Mouse (Mus musculus) liver, postnatal 0 days (tissue): Measurements from ENCODE around the gene Klhl7. TPM values are rescaled to one million over a fixed set of nuclear protein-coding genes. Genes with fewer than 3 reads are reported as not detected.

ENCODE experiments used
- ATAC-seq: fragments of 200-750 bp; cut with Nextera tagmentation; 2 replicates; pipeline ENCODE4 v1.8.0; 2017; ENCODE audit warnings: mild to moderate bottlenecking, moderate library complexity
- DNase-seq: peaks from one replicate; pipeline ENCODE4 v3.0.0-alpha.2; 2016
- H3K27ac ChIP-seq: fragments of 300-500 bp; sonication (generic); 2 replicates; pipeline ENCODE4 v1.5.1; 2014; ENCODE audit warnings: antibody characterized with exemption, moderate library complexity, mild to moderate bottlenecking, low read depth
- H3K27me3 ChIP-seq: fragments of 300-500 bp; sonication (generic); 2 replicates; pipeline ENCODE4 v1.6.1; 2014; ENCODE audit warnings: low read length, control low read depth, mixed read lengths; ENCODE audit not compliant: insufficient read depth
- H3K36me3 ChIP-seq: fragments of 300-500 bp; sonication (generic); replicated peaks from 2 replicates; pipeline ENCODE4 v1.6.1; 2014; ENCODE audit warnings: mild to moderate bottlenecking, control low read depth, low read length, moderate library complexity, mixed read lengths; ENCODE audit not compliant: insufficient read depth
- H3K4me1 ChIP-seq: fragments of 300-500 bp; sonication (generic); 2 replicates; pipeline ENCODE4 v1.6.1; 2014; ENCODE audit warnings: antibody characterized with exemption, mild to moderate bottlenecking, control low read depth; ENCODE audit not compliant: insufficient read depth
- H3K4me2 ChIP-seq: fragments of 300-500 bp; sonication (generic); 2 replicates; pipeline ENCODE4 v1.6.1; 2014; ENCODE audit warnings: low read depth, mild to moderate bottlenecking, low read length, moderate library complexity, mixed read lengths
- H3K4me3 ChIP-seq: fragments of 300-500 bp; sonication (generic); 2 replicates; pipeline ENCODE4 v1.5.1; 2014; ENCODE audit warnings: low read depth, low read length
- H3K9ac ChIP-seq: fragments of 300-500 bp; sonication (generic); replicated peaks from 2 replicates; pipeline ENCODE4 v1.6.1; 2014; ENCODE audit warnings: mild to moderate bottlenecking, moderate library complexity
- H3K9me3 ChIP-seq: fragments of 300-500 bp; sonication (generic); 2 replicates; pipeline ENCODE4 v1.6.1; 2016; ENCODE audit warnings: mild to moderate bottlenecking, control low read depth, low read length, mixed read lengths
- CTCF ChIP-seq: sonication (generic); IDR thresholded peaks from 2 replicates; pipeline ENCODE4 v1.5.1; 2016; ENCODE audit warnings: antibody characterized with exemption, low read depth
- EP300 ChIP-seq: IDR thresholded peaks from 2 replicates; pipeline ENCODE4 v1.6.1; 2016; ENCODE audit warnings: antibody characterized with exemption, low read depth, mild to moderate bottlenecking
- WGBS: fragments of 180-500 bp; shearing (Covaris S2); extraction: QIAGEN DNeasy Blood & Tissue Kit; methylation state at CpG from one replicate; pipeline ENCODE4 v1.1.7; 2014; ENCODE audit not compliant: insufficient replicate concordance; 5-methylcytosine and 5-hydroxymethylcytosine counted together
- polyA plus RNA-seq: library from polyadenylated mRNA; unstranded; fragments of >200 nt; fragmentation: Nextera tagmentation; extraction: Ambion mirVana; gene quantifications from 2 replicates; pipeline ENCODE4 v1.2.1, GENCODE M21; 2015

The Klhl7 gene
- polyA plus RNA-seq, 1 experiment from 2014 or later, result 12.3 TPM

DNA sequence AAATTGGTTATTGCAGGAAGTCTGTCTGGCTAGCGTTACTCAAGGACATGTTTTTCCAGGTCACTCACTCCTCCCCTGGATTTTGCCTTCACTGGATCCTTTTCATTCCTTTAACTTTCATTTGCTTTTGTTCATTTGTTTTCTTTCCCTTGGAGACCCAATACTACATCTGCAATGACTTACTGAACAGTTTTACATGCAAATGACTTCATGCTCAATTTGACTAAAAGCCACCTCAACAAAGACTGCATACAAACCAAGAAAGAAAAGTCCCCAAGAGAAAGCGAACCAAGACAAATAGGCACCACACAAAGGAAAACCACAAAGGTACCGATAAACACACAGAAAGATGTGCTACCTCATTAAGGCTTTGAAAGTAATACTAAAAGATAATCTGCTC is 13.5 kb upstream of the Klhl7 start:
- Histone ChIP-seq H3K9me3 (no peaks in the 10 kb centered on the region), H3K36me3 (no peaks in the 10 kb centered on the region), H3K4me1 (no peaks in the 10 kb centered on the region), H3K27ac (no peak overlapping the region), H3K4me2 (no peak overlapping the region), H3K9ac (no peak overlapping the region), H3K4me3 (no peak overlapping the region), H3K27me3 (no peaks in the 10 kb centered on the region)
- TF ChIP-seq EP300, result no peak
- no peak for TF ChIP-seq CTCF
- WGBS, result 67% methylated on average over 3 of the region's 3 CpGs
- DNase-seq (no peak), ATAC-seq (no peak)

DNA sequence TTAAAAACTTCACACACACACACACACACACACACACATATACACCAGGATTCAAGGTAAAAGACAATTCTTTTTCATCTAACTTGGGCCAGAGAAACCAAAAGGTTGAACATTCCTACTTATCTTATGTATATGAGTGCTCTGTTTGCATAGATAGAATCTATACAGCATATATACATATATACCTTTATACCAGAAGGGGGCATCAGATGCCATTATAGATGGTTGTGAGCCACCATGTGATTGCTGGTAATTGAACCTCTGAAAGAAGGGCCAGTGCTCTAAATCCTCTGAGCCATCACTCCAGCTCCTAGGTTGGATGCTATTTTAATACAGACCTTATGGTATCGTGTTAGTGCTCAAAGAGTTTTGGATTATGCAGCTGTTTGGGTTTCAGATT is 12.0 kb upstream of the Klhl7 start:
- WGBS, result 89% methylated on average over 1 of the region's 1 CpGs
- no peaks in the 10 kb centered on the region for H3K36me3 ChIP-seq
- no peak overlapping the region for H3K9ac ChIP-seq
- H3K27ac ChIP-seq, result no peak overlapping the region
- no peaks in the 10 kb centered on the region for H3K9me3 ChIP-seq
- H3K4me1 ChIP-seq, result no peaks in the 10 kb centered on the region
- no peak overlapping the region for H3K4me2 ChIP-seq
- H3K27me3 ChIP-seq, result no peaks in the 10 kb centered on the region
- TF ChIP-seq CTCF (peak; percentile 47), EP300 (no peak)
- DNase-seq (no peak), ATAC-seq (no peak)
- H3K4me3 ChIP-seq, result no peak overlapping the region

DNA sequence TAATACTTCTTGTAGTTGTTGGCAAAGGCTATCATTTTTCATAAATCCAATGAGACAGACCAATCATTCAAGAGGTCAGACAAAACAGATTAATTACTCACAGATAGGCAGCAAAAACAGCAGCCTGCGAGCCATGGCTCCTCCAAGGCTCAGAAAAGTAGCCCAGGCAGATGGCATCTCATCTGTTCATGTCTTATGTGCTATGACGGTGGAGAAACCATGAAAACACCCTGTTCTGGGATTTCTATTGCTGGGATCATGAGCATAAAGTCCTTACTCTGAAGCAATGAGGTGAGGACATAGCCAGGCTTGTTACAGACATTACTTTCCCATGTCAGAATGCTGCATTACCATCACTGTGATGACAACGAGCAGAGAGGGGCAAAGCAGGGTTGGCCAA is 7.9 kb upstream of the Klhl7 start:
- no peaks in the 10 kb centered on the region for H3K9me3 ChIP-seq
- TF ChIP-seq CTCF (no peak), EP300 (no peak)
- no peak overlapping the region for H3K4me3 ChIP-seq
- H3K9ac ChIP-seq, result no peak overlapping the region
- H3K4me1 ChIP-seq, result no peaks in the 10 kb centered on the region
- no peaks in the 10 kb centered on the region for H3K27me3 ChIP-seq
- no peak overlapping the region for H3K4me2 ChIP-seq
- no peak for DNase-seq
- no peak for ATAC-seq
- no peaks in the 10 kb centered on the region for H3K36me3 ChIP-seq
- H3K27ac ChIP-seq, result no peak overlapping the region
- 68% methylated on average over 3 of the region's 3 CpGs for WGBS

DNA sequence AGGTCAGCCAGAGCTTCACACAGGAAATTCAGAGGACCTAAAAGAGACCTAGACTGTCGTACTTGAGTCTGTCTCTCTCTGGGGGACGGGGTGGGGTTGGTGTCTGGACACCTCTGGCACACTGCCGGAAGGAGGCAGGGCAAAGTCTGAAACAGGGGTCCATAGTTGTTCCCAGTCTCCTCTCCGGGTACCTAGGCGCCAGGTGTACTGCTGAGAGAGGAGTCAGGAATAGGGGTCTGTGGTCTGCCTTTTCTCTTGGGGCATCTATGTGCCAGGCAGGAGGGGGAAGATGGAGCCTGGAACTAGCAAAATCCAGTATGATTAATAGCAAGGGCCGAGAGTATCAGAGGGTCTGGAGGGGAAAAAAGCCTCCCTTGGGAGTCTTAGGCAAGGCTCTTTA is 5.0 kb upstream of the Klhl7 start:
- DNase-seq (no peak), ATAC-seq (no peak)
- TF ChIP-seq CTCF (no peak), EP300 (no peak)
- H3K36me3 ChIP-seq, result no peaks in the 10 kb centered on the region
- no peaks in the 10 kb centered on the region for H3K27me3 ChIP-seq
- no peak overlapping the region for H3K9ac ChIP-seq
- H3K4me2 ChIP-seq, result no peak overlapping the region
- H3K4me3 ChIP-seq, result no peak overlapping the region
- no peak overlapping the region for H3K27ac ChIP-seq
- no peaks in the 10 kb centered on the region for H3K9me3 ChIP-seq
- H3K4me1 ChIP-seq, result peaks cover 4% of the 10 kb centered on the region; the same call in 1 of the 2 replicates
- WGBS, result 73% methylated on average over 6 of the region's 6 CpGs

DNA sequence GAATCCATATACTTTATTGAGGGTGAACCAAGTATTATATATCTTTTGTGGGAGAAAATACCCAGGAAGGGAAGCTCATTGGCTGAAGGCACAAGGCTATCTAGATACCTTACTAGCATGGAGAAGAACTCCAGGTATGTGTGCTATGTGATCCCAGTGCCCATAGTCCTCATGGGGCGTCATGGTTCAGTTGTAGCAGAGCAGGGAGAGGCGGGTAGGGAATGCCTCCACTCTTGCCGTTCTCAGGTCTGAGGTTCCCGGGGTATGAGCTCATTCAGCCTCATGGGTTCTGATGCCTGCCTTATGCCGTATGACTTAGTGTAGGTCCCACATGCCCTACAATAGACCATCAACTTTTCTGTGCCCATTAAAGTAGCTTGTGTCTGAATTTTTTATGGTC is 4.5 kb upstream of the Klhl7 start:
- DNase-seq, result no peak
- 74% methylated on average over 5 of the region's 5 CpGs for WGBS
- no peak for TF ChIP-seq CTCF
- TF ChIP-seq EP300, result no peak
- ATAC-seq, result no peak
- Histone ChIP-seq H3K4me2 (no peak overlapping the region), H3K27ac (no peak overlapping the region), H3K27me3 (no peaks in the 10 kb centered on the region), H3K4me1 (peaks cover 4% of the 10 kb centered on the region; the same call in 1 of the 2 replicates), H3K4me3 (no peak overlapping the region), H3K9ac (no peak overlapping the region), H3K9me3 (no peaks in the 10 kb centered on the region), H3K36me3 (no peaks in the 10 kb centered on the region)

DNA sequence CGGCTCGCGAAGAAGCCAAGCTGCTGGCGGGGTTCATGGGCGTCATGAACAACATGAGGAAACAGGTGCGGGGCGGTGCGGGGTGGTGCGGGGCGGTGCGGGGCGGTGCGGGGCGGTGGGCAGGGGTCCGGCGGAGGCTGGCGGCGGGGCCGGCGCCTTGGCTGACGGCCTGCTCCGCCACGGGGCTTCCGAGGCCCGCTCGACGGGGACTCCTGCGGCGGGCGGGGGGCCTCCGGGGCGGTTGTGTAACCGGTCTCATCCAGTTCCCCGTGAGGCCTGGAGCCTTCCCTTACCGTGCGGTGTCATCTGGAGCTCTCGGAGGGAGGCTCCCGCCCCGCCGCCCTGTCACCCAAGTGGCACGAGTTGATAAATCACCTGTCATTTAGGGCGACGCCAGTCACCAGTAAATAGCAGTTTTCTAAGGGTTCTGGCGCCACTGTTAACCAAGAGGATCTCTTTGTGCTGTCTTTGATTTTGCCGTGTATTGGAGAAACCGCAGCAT is 456 bp downstream of the Klhl7 start:
- 0 out of 2 replicates have a peak, but pooled peaks cover 2% of the 10 kb centered on the region for H3K36me3 ChIP-seq
- ATAC-seq (peak; percentile 96), DNase-seq (peak; percentile 83)
- peak overlapping the region; percentile 81 for H3K9ac ChIP-seq
- peak overlapping the region; percentile 82 for H3K4me2 ChIP-seq
- H3K27ac ChIP-seq, result peak overlapping the region; percentile 92
- peak overlapping the region; percentile 78 for H3K4me3 ChIP-seq
- H3K4me1 ChIP-seq, result peaks cover 11% of the 10 kb centered on the region
- H3K9me3 ChIP-seq, result no peaks in the 10 kb centered on the region
- H3K27me3 ChIP-seq, result no peaks in the 10 kb centered on the region
- under 1% methylated on average over 36 of the region's 46 CpGs for WGBS
- peak; percentile 74 for TF ChIP-seq EP300
- TF ChIP-seq CTCF, result no peak
